Mouse (Mus musculus) large intestine, adult 2 months (tissue): ENCODE measurements around the gene Eif2b5. TPM values are rescaled to one million over a fixed set of nuclear protein-coding genes. Genes with fewer than 3 reads are reported as not detected.

Source experiments
- polyA plus RNA-seq: library from polyadenylated mRNA; depleted of rRNA; stranded (reverse); fragments of >200 nt; gene quantifications from 2 replicates; pipeline ENCODE4 v1.2.3, GENCODE M21; 2012; rRNA removed

Eif2b5 gene
- polyA plus RNA-seq, 1 experiment: 28.8 TPM

Other genes starting within 250 kb of the Eif2b5 start
- gene Parl, start 196.4 kb upstream of the Eif2b5 start, polyA plus RNA-seq: 43.5 and 46.1 TPM in 2 replicates
- gene Cyp2ab1, start 173.4 kb upstream of the Eif2b5 start, polyA plus RNA-seq: 0.12 and 0.38 TPM in 2 replicates
- gene Abcc5, start 72.4 kb upstream of the Eif2b5 start, polyA plus RNA-seq: 15.0 and 22.3 TPM in 2 replicates
- gene Dvl3, start 18.2 kb downstream of the Eif2b5 start, polyA plus RNA-seq: 18.4 and 32.2 TPM in 2 replicates
- gene Ap2m1, start 36.7 kb downstream of the Eif2b5 start, polyA plus RNA-seq: 553 and 587 TPM in 2 replicates
- 35.9 and 46.4 TPM in 2 replicates for gene Abcf3, start 49.8 kb downstream of the Eif2b5 start, polyA plus RNA-seq
- gene Vwa5b2, start 90.7 kb downstream of the Eif2b5 start, polyA plus RNA-seq: 2.2 and 4.6 TPM in 2 replicates
- gene Eef1akmt4, start 112.8 kb downstream of the Eif2b5 start, polyA plus RNA-seq: 16.9 and 18.6 TPM in 2 replicates
- 0.16 TPM in 1 of 2 replicates, not detected in the other for gene Gm49333, start 112.8 kb downstream of the Eif2b5 start, polyA plus RNA-seq
- gene Alg3, start 112.9 kb downstream of the Eif2b5 start, polyA plus RNA-seq: 21.1 and 24.1 TPM in 2 replicates
- 2.0 and 3.3 TPM in 2 replicates for gene Camk2n2, start 122.5 kb downstream of the Eif2b5 start, polyA plus RNA-seq
- 0.43 and 0.49 TPM in 2 replicates for gene Ece2, start 131.0 kb downstream of the Eif2b5 start, polyA plus RNA-seq
- gene Psmd2, start 152.8 kb downstream of the Eif2b5 start, polyA plus RNA-seq: 96.4 and 100 TPM in 2 replicates
- gene Eif4g1, start 169.5 kb downstream of the Eif2b5 start, polyA plus RNA-seq: 150 and 288 TPM in 2 replicates
- 3.4 and 3.8 TPM in 2 replicates for gene Fam131a, start 194.4 kb downstream of the Eif2b5 start, polyA plus RNA-seq
- 27.7 and 28.1 TPM in 2 replicates for gene Polr2h, start 218.8 kb downstream of the Eif2b5 start, polyA plus RNA-seq
- 87.7 and 159 TPM in 2 replicates for gene Clcn2, start 218.9 kb downstream of the Eif2b5 start, polyA plus RNA-seq
- 2.4 and 3.6 TPM in 2 replicates for gene Chrd, start 234.3 kb downstream of the Eif2b5 start, polyA plus RNA-seq
- 10.2 and 11.9 TPM in 2 replicates for gene Thpo, start 235.7 kb downstream of the Eif2b5 start, polyA plus RNA-seq